Mouse (Mus musculus) spleen, postnatal 14 days (tissue): ENCODE results near the gene Nlgn1.

ENCODE experiments used
- DNase-seq, 2 experiments: peaks; one replicate each; pipeline ENCODE4 v3.0.0; 2021 to 2022; ENCODE audit warnings: low spot score in 2 of 2

Gene Nlgn1

DNA sequence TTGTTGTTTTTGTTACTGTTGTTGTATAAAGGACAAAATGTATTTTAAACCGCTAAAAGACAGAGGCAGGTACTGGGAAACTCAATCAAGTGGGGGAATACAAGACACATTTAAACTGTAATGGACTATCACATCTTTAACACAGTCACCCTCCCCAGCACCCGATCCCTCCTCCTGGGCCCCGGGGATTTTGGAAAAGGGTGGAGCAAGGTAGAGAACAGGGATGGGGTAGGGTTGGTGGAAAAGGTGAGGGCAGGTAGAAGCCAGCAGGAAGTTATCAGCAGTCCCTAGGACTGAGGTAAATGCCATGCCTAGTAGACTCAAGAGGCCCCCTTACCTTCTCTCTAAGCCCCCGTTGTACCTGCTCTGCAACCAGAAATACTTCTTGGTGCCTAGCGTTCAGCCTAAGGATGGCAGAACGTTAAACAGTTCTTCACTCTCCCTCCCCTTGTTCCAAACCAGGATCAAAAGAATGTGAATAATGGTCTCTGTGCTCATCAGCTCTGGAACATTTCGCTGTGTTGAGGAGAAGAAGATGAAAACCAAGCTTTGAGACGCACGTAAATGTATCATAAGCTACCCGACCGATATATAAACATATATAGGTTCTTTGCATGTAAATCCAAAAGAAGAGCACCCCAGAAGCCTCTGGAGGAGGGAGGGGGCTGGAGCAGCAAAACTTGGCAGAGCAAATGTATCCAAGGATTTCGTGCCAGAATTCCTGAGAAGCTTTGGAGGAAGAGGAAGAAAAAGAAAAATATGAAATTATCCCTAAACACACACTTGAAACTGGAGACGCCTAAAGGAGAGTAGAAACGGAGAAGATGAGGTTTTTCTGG, at the start of gene Nlgn1:
Nlgn1 (minus strand) TSS at position 61 of the 839 bp plus-strand sequence.
- no peak for DNase-seq

DNA sequence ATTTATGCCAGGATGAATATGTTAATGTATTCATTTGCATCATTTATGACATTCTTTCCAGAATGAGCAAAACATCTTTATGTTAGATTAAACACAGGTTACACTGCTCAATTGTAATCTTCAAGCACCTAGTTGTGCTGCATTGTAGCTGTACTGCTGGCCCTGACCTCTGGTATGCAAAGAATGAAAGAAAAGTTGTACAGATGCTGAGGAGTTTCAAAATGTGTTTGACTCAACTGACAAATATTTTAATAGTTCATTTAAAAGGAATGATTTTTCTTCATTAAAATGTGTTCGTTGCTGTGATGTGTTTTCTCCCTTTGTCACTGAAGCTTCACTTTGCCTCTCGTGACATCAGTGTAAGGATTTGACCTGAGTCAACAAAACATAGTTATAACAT, 46.0 kb upstream of the Nlgn1 start:
- no peak for DNase-seq

DNA sequence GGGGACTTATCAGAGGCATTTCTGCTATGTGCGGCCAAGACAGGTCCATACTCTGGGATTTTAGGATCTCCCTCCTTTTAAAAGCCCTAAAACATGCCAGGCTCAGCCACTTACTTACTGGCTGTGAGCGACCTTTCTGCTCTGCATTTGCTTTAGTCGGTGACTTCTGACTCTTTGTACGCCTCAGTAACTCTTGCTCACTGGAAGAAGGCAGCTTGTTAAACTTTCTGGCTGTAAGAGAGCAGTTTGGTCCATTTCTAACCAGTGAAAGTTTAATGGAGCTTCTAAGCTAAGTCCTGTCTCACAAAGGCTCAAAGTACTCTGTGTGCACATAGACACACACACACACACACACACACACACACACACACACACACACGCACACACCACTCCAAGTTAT, 22.8 kb upstream of the Nlgn1 start:
- DNase-seq: no peak

DNA sequence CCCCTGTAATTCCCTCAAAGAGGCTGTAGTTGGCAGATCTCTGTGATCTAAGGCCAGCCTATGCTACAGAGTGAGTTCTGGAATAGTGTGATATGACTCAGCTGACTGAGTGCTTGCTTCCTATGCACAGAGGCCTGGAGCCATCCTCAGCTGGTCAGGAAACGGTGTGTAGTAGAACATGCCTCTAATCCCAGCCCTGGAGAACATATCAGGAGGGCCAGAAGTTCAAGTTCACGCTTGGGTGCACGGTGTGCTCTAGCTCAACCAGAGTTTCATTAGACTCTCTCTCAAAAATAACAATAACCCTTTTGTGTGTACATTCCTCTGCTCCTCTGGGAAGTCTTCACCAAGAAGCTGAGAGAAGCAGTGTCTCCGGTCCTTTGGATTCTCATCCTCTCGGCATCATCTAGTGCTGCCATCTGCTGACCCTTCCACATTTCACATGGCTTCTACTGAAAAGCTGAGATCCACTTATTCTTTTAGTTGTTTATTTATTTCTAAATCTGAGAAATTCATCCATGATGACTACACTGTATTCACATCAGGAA, 22.3 kb upstream of the Nlgn1 start:
- DNase-seq: no peak

DNA sequence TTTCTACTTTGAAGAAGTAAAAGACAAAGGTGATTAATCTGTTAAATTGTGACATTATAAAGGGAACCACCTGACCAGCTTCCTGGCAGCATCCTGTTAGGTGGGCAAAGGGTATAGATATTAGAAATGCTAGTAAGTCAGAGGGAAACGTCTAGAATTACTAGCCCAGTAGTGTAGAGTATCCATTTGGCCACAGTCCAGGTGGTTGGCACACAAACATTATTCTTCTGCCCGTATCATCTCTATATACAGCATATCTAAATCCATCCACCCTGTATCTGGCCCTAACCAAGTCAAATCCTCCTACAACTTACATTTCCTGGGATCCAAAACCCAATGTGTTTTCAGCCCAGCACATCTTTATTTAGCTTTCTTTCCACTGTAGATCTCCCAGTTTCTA, 5.2 kb upstream of the Nlgn1 start:
- DNase-seq: no peak

DNA sequence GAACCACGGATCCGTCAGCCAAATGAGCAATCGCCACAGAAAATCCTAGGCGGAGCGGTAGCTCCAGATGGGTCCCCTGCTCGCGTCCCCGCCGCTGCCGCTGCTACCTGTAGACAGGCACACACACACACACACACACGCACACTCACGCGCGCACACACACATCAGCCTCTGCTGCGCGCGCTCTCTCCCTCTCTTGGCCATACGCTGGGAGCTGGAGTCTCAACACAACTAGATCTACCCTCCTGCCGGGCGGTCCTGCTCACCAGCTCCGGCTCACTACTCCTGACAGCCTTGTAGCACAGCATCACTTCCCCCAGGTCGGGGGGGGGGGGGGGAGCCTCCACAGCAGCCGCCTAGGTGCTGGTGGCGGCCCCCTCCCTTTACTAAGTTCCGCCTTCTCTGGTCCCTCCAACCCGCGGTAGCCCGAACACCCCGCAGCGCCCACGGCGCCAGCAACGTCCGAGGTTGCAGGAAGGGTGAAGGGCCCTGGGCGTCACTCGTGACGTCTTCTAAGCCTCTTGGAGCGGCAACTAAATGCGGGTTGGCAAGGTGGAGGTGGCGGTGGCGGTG, 1.1 kb upstream of the Nlgn1 start:
- no peak for DNase-seq

DNA sequence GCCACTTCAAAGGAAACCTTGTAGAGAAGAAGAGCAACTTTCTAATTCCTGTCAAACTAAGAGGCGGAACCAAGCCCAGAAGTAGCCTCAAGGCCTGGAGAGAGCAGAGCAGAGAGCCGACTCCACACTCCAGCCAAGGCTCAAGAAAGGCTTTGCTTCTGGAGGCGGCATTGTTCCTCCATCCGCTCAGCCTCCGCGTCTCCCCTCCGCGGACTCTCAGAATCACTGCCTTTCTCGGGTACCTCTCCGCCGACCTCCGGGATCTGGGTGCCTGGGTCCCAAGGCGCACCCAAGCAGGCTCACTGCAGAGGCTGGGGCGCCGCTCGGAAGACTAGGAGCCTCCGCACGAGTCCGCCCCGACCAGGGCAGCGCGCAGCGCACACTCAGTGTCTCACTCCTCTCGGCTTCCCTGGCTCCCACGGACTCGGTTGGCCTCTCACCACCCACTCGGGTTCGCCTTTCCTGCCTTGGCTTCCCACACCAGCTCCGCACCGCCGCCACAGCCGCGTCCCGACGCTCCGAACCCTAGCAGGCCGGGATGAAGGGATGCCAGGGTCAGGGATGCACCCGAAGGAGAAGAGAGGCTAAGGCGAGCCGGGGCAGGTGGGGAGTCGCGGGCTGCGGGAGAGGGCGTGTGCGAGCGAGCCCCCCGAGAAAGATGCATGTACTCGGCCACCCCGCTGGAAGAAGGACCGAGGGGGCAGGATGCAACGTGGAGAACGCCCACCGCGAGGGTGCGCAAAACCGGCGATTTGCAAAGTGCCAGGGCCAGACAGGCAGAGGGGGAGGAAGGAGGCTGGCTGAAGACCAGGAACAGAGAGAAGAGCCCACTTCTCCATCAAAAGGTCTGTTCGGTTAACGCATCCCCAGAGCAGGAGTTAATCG, 841 bp downstream of the Nlgn1 start:
- DNase-seq: no peak

DNA sequence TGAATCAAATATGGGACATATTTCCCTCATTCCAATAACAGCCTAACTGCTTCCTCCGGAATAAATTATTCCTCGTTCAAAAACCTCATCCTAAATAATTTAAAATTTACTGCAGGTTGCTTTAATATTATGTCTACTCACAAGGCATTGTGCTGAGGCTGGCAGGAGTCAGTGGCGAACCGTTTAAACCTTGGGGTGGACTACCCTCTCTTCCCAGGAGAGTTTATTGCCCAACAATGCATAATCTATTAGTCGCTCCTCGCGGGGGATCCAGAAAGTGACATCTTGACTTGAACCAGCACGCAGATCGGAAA, 1.4 kb downstream of the Nlgn1 start:
- no peak for DNase-seq

DNA sequence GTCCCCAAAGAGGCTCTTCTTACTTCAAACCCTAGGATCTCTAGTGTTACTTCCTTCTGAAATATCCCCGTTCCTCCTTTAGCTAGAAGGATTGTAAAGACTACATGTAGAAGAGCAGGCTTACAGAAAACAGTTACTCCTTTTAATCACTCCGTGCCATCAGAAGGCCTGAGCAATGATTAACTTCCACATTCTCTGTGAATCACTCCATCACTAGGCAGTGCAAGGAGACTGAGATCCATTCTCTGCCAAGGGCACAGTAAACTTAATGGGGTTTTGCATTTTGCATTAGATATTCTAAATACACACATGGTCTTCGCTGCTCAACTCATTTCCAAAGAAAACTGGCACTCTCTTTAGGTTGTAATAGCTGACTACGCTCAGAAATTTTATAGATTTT, 2.2 kb downstream of the Nlgn1 start:
- no peak for DNase-seq

DNA sequence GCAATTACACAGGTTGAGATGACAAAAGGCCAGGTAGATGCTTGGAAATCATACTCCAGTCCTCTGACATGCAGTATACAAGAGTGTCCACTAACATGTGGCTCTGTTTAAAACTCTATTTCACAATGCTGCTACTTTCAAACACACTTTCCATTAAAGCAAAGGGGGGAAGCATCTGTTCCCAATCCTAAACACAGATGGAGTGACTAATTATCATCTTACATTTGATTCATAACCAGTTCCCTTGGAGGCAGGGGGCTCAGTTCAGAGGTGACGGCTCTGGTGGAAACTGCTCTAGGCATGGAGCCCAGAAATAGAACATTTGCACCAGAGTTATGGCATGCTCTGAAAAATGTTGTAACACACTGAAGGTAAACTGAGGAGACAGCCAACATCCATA, 7.8 kb downstream of the Nlgn1 start:
- DNase-seq: no peak

DNA sequence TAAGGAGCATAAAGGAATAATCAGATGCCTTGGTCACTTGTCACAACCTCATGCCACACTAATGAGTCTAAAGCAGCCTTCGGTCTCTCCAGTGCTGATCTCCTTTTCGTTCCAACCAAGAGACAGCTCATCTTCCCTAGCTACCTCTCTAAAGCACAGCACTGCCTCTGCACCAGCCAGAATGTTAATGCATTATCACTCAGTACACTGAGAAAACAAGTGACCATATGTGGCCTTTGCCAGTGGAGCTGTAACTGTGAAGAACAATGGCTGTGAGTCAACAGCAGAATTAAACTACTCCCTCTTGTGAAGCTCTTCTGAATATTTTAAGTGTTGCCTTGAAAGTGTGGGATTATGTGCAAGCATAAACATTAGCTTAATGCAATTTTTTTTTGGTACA, 14.9 kb downstream of the Nlgn1 start:
- no peak for DNase-seq

DNA sequence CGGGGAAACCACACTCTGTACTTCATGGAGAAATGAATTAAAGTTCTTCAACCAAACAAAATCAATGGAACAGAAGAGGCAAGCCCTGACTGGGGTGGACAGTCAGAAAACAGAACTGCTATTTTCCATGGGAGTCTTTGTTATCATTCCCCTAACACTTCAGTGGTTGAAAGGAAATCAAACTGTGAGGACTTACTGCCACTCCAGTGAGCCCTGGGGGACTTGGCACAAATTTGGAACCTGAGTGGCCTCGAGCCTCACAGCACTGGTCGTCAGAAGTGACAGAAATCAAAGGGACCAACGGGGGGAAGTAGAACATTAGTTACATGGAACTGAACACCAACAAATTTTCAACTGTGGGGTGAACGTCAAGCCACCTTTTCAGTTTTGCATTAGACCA, 34.4 kb downstream of the Nlgn1 start:
- no peak for DNase-seq

DNA sequence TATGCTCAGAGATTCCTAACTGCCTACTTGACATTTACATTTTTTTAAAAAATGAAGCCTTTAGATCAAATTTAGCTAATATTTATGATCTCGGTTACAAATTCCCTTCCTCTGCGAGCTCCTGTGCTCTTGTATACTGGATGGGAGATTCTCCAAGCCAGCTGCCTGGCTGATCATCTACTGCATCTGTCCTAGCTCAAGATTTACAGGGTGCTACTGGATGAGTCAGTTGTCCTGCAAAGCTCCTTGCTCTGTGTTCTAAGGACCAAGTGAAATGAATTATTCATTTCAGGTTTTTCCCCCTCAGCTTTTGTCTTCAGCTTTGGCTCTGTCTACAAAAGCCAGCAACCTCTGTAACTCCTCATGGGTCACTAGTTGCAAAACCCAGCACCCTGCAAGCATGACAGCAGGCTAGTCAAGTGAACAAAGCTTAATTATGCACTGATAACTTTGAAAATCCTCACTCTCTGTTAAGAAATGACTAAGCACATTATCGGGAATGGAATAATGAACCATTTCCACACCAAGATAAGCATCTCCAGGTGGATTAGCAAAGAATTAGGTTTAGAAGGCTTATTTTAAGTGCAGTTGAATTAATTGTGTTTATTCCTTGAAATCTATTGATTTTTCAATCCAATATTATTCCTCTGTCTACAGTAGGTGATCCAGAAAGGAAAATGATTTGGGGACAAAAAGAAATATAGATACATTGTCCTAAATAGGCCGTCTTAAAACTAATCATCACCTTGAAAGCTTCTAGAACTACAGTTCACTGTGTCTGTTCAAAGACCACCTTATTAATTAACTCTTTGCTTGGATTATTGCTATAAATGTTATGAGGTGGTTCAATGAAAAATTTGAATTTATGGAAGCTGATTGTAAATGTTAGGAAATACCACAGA, 61.1 kb downstream of the Nlgn1 start:
- DNase-seq: no peak

DNA sequence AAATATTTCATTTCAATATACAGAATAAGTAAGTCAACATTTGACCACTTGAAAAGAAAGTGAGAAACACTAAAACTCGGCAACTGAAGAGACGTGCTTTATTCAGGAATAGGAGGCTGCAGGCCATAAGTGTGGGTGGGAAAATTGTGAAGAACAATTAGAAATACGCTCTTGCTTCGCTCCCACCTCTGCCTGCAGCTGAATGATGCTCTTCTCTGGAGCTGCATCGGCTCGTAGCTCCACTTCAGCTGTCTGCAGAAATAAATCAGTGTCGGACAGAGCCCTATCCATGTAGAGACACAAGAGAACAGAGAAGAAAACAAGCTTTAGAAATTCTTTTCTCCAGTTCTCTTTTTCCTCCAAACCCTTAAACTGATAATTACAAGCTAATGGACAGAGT, 85.7 kb downstream of the Nlgn1 start:
- DNase-seq: no peak

DNA sequence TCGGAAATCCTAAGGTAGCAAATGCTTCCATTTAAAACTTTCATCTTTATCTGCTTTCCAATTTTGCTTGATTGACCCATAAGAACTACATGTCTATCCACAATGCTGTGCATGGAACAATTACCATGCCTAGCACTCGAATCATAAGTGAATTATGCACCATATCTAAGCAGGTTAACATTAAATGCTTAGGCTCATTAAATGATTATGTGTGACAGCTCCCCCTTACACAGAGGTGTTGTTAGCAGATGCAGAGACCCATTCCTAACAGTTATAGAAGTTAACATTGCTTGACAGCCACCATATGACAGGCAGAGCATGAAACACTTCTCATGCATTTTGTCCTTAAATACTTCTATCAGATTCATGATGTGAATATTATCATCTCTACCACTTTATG, 89.0 kb downstream of the Nlgn1 start:
- DNase-seq: no peak

DNA sequence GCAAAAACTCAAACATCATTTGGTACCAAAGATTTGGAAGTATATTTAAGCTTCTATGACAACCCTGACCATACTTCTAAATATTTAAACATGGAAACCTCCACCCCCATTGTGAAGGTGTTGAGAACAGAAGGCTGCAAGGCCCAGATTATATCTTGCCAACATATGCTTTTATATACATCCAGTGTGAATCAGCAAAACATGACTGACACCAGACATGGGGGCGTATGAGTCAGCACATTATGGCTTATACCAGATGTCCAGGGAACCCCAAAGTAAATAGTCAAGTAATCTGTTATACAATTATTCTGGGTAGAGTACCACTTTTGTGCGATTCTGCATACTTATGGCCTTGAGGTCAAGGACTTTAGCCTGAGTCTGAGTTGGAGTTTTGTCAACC, 102.3 kb downstream of the Nlgn1 start:
- no peak for DNase-seq

DNA sequence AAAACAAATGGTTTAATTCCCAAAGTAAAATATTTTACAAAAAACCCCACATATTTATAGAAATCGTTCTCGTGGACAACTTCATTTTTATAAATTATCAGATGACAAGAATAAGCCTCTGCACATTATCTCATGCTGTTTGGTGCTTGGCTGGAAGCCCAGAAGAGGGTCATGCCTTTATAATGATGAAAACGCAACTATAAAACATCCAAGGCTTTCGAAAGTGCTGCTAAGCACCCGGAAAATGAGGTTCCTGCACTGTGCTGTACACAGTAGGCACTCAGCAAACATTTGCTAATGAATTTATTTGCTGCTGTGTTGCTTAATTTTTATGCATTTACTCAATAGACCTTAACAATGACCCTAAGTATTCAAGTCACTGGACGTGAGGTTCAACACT, 103.4 kb downstream of the Nlgn1 start:
- no peak for DNase-seq

DNA sequence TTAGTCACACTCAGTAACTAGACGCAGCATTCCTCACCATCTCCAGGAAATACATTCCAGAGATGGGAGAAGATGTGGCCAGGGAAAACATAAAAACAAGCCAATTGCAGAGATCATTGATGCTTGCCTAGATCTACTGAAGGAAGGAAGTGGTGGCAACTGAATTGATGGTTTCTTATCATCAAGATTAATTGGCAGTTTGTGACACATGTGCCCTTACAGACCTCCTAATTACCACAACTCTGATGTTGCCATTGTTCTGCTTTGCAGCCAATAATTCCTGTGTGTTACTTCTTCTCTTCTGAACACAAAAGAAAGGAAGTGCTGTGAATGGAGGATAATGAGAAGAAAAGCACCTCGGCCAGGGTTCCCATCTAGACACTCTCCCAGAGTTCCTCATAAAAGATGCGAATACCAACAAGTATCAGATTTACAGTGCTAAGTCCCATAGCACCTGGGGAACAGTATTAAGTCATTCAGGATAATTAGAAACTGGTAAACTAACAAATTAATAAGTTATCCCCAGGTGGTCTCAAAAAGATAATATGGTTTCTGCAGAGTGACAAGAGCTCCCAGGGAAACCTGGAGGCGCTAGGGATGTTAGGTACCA, 104.0 kb downstream of the Nlgn1 start:
- DNase-seq: no peak

DNA sequence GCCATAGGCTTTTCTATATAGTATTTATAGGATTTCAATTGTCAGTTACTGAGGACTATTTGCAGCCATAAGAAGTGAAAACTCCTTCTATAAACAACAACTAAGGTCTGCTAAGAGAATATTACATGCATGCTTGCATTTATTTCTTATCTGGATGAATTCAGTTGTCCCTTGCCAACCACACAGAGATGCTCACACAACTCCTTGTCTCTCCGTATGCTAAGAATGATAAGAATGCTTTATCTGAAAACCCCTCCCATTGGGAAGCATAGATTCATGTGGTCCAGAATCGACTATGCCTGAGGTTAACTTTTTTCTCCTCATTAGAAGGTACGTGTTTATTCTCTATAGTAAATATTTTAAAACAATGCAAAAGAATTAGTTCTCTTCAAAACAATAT, 108.8 kb downstream of the Nlgn1 start:
- DNase-seq: no peak

DNA sequence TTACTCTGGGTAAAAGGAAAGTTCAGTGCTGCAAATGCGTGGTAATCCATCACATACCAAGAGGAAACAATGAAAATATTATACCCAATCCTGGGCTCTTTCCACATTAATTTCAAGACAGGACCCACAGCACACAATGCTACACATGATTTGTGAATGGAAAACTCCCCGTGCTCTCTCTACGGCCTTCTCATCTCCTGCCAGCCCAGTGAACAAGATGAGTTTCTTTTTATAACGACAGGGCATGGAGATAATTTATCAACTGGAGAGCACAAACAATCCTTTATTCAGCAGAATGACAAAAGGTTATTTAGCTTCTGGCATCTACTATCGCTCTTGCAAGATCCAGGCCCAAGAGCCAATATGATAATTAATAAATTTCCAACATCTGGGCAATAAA, 116.0 kb downstream of the Nlgn1 start:
- DNase-seq: no peak

DNA sequence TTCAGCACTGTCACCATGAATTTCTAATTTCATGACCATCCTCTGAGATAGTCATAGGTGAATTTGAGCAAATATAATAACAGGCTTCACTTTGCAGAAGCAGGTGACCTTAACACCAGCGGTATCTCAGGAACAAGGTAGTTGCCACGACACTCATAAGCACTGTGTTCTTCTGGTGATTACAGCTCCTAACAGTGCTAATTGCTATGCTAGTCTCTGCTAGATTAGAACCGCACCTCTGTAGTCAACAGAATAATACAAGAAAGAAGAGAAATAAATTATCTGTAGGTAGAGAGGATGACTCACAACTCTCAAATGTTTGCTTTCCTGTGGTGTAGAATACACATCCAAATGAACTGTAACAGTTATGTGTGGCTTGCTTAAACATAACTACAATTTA, 129.6 kb downstream of the Nlgn1 start:
- DNase-seq: no peak
